Mouse (Mus musculus): ENCODE measurements at regions not wholly inside any gene's neighbourhood (a gene's known extent, or its start where the extent isn't known, plus 50 kb on each side); places are given as distances from the start of the nearest gene placed in this dataset.

DNA sequence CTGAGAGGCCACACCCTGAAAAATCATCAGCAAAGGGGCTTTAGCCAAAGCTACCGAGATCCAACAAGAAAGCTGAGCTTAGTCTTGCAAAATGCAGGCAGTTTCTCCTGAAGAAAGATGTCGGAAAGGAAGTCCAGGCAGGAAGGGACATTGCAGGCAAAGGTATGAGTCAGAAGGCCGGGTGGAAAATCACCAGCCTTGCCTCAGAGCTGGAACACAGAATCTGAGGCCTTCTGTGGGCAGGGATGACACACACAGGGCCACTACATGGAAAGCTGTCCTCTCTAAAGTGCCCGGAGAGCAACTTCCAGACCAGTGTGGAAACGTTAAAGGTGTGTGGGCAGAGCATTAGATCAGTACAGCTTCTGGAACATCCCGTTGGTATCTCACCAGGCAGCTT is 438.5 kb downstream of the Vrk1 start:
- no peak for TF ChIP-seq GATA1 (IDR thresholded peaks at IDR 0.05; ENCODE audit: borderline replicate concordance, low read length)
- no peak for TF ChIP-seq FLI1 (IDR thresholded peaks at IDR 0.05; ENCODE audit: low read length)
